Mouse (Mus musculus) ovary, adult 2 months (tissue): ENCODE results near the gene Cox8b. TPM values are rescaled to one million over a fixed set of nuclear protein-coding genes. Genes with fewer than 3 reads are reported as not detected.

ENCODE experiments used
- polyA plus RNA-seq: library from polyadenylated mRNA; depleted of rRNA; stranded (reverse); fragments of >200 nt; gene quantifications from 2 replicates; pipeline ENCODE4 v1.2.3, GENCODE M21; 2012; rRNA removed

The Cox8b gene
- 4.1 and 5.5 TPM in 2 replicates for polyA plus RNA-seq

DNA sequence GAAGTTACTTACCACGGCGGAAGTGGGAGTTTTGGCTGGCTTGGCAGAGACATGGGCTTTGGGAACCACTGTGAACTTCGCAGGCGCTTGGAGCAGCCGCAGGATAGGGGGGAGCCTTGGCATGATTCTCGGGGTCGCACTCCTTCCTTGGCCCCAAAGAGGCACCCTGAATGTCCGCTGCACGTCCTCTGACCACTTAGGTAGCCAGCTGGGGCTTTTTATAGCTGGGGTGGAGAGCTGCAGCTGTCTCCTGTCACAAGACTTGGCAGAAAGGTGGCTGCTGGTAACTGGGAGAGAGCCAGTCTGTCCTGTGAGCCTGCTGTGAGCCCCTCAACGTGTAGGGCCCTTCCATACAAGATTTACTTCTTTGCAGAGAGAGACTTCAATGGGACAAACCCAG is at the start of gene Cox8b:
Gene Cox8b, minus strand, starts transcription at position 227 of the 400 bp plus-strand sequence.

GRCm38 (mm10) chr7:140941222-140942051 is 41.2 kb upstream of the Cox8b start, which contains the start of gene Pgghg:
Pgghg (plus strand) TSS chr7:140941391.

GRCm38 (mm10) chr7:140920418-140921029 is 20.3 kb upstream of the Cox8b start, which contains the start of gene Nlrp6:
Nlrp6 (plus strand) TSS chr7:140920902.

GRCm38 (mm10) chr7:140881696-140882468 is 18.4 kb downstream of the Cox8b start, which contains the start of the genes Psmd13 and Sirt3:
Psmd13 (plus strand) TSS chr7:140881968.
Sirt3 (minus strand) TSS chr7:140882309.

DNA sequence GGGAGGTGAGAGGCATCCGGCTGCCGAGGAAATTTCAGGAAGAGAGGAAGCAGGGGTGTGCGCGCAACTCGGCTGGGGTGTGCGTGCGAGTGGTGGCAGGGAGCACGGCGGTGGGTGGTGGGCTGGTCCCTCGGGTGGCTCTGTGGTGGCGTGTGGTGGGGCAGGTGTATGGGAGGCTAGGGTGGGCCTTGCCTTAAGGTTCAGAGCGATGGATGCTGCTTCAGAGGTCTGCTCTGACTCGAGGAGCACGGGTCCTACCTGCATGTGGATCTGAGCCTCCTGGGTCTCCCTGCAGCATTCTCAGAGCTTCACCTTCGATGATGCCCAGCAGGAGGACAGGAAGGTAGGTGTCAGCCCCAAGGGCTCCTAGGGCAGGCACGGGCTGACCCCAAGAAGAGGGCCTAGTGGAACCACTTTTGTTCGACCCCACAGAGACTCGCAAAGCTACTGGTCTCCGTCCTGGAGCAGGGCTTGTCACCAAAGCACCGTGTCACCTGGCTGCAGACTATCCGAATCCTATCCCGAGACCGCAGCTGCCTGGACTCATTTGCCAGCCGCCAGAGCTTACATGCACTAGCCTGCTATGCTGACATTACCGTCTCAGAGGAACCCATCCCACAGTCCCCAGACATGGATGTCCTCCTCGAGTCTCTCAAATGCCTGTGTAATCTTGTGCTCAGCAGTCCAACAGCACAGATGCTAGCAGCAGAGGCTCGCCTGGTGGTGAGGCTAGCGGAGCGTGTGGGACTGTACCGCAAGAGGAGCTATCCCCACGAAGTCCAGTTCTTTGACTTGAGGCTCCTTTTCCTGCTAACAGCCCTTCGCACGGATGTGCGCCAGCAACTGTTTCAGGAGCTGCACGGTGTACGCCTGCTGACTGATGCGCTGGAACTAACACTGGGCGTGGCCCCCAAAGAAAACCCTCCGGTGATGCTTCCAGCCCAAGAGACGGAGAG is 42.4 kb downstream of the Cox8b start, which contains the start of gene Bet1l:
Gene Bet1l, minus strand, starts transcription at position 28 of the 956 bp plus-strand sequence.

GRCm38 (mm10) chr7:140856785-140857549 is 43.3 kb downstream of the Cox8b start, which contains the start of gene Ric8a:
Ric8a (plus strand) TSS chr7:140856957.

GRCm38 (mm10) chr7:140855860-140856784 is 44.1 kb downstream of the Cox8b start, which contains the start of gene Gm45785:
Gm45785 (minus strand) TSS chr7:140856331.

Other genes with a start within 250 kb of the Cox8b start
- not detected in 2 replicates for gene Olfr539, start 240.5 kb downstream of the Cox8b start, polyA plus RNA-seq
- not detected in 2 replicates for gene Olfr45, start 218.5 kb downstream of the Cox8b start, polyA plus RNA-seq
- gene Olfr541, start 203.2 kb downstream of the Cox8b start, polyA plus RNA-seq: not detected in 2 replicates
- gene Cyp2e1, start 136.7 kb downstream of the Cox8b start, polyA plus RNA-seq: 8.3 and 9.5 TPM in 2 replicates
- 0.14 and 0.26 TPM in 2 replicates for gene Syce1, start 112.6 kb downstream of the Cox8b start, polyA plus RNA-seq
- gene Zfp941, start 78.3 kb downstream of the Cox8b start, polyA plus RNA-seq: 0.12 and 0.23 TPM in 2 replicates
- gene Urah, start 65.4 kb downstream of the Cox8b start, polyA plus RNA-seq: 22.0 and 24.3 TPM in 2 replicates
- 5.0 and 5.1 TPM in 2 replicates for gene Scgb1c1, start 54.9 kb downstream of the Cox8b start, polyA plus RNA-seq
- 0.28 and 0.41 TPM in 2 replicates for gene Odf3, start 52.6 kb downstream of the Cox8b start, polyA plus RNA-seq
- not detected in 2 replicates for gene Gm45785, start 44.1 kb downstream of the Cox8b start, polyA plus RNA-seq
- 136 and 146 TPM in 2 replicates for gene Ric8a, start 43.5 kb downstream of the Cox8b start, polyA plus RNA-seq
- gene Bet1l, start 42.9 kb downstream of the Cox8b start, polyA plus RNA-seq: 27.1 and 32.9 TPM in 2 replicates
- gene Psmd13, start 18.5 kb downstream of the Cox8b start, polyA plus RNA-seq: 62.6 and 66.1 TPM in 2 replicates
- gene Sirt3, start 18.1 kb downstream of the Cox8b start, polyA plus RNA-seq: 31.6 and 44.1 TPM in 2 replicates
- gene Nlrp6, start 20.5 kb upstream of the Cox8b start, polyA plus RNA-seq: 1.4 and 1.6 TPM in 2 replicates
- gene Pgghg, start 40.9 kb upstream of the Cox8b start, polyA plus RNA-seq: 61.1 and 72.6 TPM in 2 replicates
- gene Ifitm5, start 49.8 kb upstream of the Cox8b start, polyA plus RNA-seq: 2.4 and 4.1 TPM in 2 replicates
- gene Gm45717, start 55.5 kb upstream of the Cox8b start, polyA plus RNA-seq: 0.60 TPM in 1 of 2 replicates, not detected in the other
- 1,395 and 2,043 TPM in 2 replicates for gene Ifitm2, start 55.5 kb upstream of the Cox8b start, polyA plus RNA-seq
- 658 and 1,418 TPM in 2 replicates for gene Ifitm1, start 66.8 kb upstream of the Cox8b start, polyA plus RNA-seq
- gene Ifitm3, start 110.3 kb upstream of the Cox8b start, polyA plus RNA-seq: 378 and 768 TPM in 2 replicates
- gene Ifitm6, start 117.5 kb upstream of the Cox8b start, polyA plus RNA-seq: 5.8 and 9.8 TPM in 2 replicates
- not detected in 2 replicates for gene Gm17387, start 128.7 kb upstream of the Cox8b start, polyA plus RNA-seq
- gene B4galnt4, start 160.7 kb upstream of the Cox8b start, polyA plus RNA-seq: 3.2 and 3.5 TPM in 2 replicates
- gene Pkp3, start 177.8 kb upstream of the Cox8b start, polyA plus RNA-seq: 13.5 and 14.9 TPM in 2 replicates
- 11.4 and 12.8 TPM in 2 replicates for gene Sigirr, start 200.1 kb upstream of the Cox8b start, polyA plus RNA-seq
- gene Ano9, start 217.4 kb upstream of the Cox8b start, polyA plus RNA-seq: 2.1 and 2.7 TPM in 2 replicates
- 62.9 and 65.4 TPM in 2 replicates for gene Ptdss2, start 221.9 kb upstream of the Cox8b start, polyA plus RNA-seq